Comparison of ENCODE assay signal across 27 mouse cellular contexts in the genomic region with DNA sequence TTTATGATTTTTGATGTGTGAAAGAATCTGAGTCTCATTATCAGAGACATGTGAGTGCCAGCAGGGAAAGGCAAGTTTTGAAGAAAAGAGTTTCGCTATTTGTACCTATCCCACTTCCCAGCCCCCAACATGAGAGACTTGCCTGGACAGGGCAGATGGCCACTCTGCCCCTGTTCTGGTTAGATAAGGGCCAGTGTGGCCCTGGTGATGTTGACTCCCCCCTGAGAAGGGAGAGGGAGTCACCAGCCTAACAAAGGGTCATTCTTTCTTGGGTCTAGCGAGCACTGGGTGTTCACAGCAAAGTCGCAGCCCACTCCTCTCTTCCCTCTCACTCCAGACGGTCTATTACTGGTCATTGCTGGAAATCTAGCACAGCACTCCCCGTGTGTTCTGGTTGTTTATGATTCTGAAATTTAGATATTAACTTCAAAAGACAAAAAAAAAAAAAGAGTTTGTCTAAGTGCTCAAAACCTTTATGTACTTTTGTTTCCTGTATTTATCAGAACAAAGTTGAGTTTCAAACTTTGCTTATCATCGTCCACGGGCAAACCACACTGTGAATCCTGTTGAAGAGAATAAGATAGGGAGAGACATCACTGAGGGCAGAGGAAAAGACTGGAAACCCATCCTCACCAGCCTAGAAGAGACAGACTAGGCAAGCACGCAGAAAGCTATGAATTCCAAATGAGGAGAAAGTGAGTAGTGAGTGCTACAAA. TPM values are rescaled to one million over a fixed set of nuclear protein-coding genes. Genes with fewer than 3 reads are reported as not detected.
"Had no signal": no experiment of that assay in that cellular context is flagged by ENCODE, and none has a peak within 500 bp of the region (broad histone marks: within the 10 kb centered on the region; RNA-seq: fewer than 3 reads in every experiment).

No protein-coding gene starts in this region.

- DNase-seq: kidney, adult 18-20 months; kidney, adult 9 months; kidney, postnatal 14 days; kidney, postnatal 4 days; left cerebral cortex, postnatal 4 days; lung, adult 18-20 months; lung, postnatal 10 days; lung, postnatal 36 days; thymus, adult 18-20 months; thymus, postnatal 14 days; thymus, postnatal 4 days had no signal

- H3K27me3 ChIP-seq: limb, embryonic 12.5 days; limb, embryonic 15.5 days; lung, embryonic 15.5 days; megakaryocyte, embryonic 14.5 days; midbrain, embryonic 13.5 days; neural tube, embryonic 13.5 days had no signal

- H3K27ac ChIP-seq: limb, embryonic 12.5 days; limb, embryonic 15.5 days; liver, embryonic 14.5 days; lung, embryonic 15.5 days; midbrain, embryonic 10.5 days; midbrain, embryonic 13.5 days; neural tube, embryonic 13.5 days had no signal

- H3K9ac ChIP-seq: limb, embryonic 12.5 days; limb, embryonic 15.5 days; liver, embryonic 14.5 days; lung, embryonic 15.5 days; midbrain, embryonic 13.5 days; neural tube, embryonic 13.5 days had no signal

- ATAC-seq: midbrain, embryonic 13.5 days; midbrain, embryonic 16.5 days had no signal

- H3K36me3 ChIP-seq: limb, embryonic 12.5 days; limb, embryonic 15.5 days; lung, embryonic 15.5 days; midbrain, embryonic 10.5 days; midbrain, embryonic 13.5 days; neural tube, embryonic 13.5 days had no signal

- H3K4me2 ChIP-seq: limb, embryonic 12.5 days; limb, embryonic 15.5 days; lung, embryonic 15.5 days; midbrain, embryonic 13.5 days; neural tube, embryonic 13.5 days had no signal

- H3K4me3 ChIP-seq: limb, embryonic 12.5 days; limb, embryonic 15.5 days; lung, embryonic 15.5 days; megakaryocyte, embryonic 14.5 days; midbrain, embryonic 10.5 days; midbrain, embryonic 13.5 days; myocyte; neural tube, embryonic 13.5 days had no signal

- H3K9me3 ChIP-seq: limb, embryonic 12.5 days; limb, embryonic 15.5 days; lung, embryonic 15.5 days; midbrain, embryonic 10.5 days; midbrain, embryonic 13.5 days; neural tube, embryonic 13.5 days had no signal

- H3K4me1 ChIP-seq: limb, embryonic 12.5 days; lung, embryonic 15.5 days; midbrain, embryonic 10.5 days; midbrain, embryonic 13.5 days; neural tube, embryonic 13.5 days had no signal

RNA-seq across cellular contexts. Expression of a gene that starts 24.2 kb away (rescaled TPM):
- total RNA-seq: layer of hippocampus, adult 18-20 months; monocyte, adult 5-6 weeks; neutrophil, adult 5-6 weeks had no signal
- polyA plus RNA-seq: kidney, embryonic 16.5 days; limb, embryonic 12.5 days; liver, embryonic 14.5 days; lung, embryonic 15.5 days; midbrain, embryonic 10.5 days; midbrain, embryonic 13.5 days; midbrain, embryonic 16.5 days; myocyte; neural tube, embryonic 13.5 days; spleen, adult 2 months; stomach, embryonic 16.5 days had no signal
